Mouse (Mus musculus) heart, adult 18-20 months (tissue): ENCODE measurements around the gene Abi3. TPM values are rescaled to one million over a fixed set of nuclear protein-coding genes. Genes with fewer than 3 reads are reported as not detected.
"Not testable (repeated sequence)": the region's sequence is repeated elsewhere in the genome, so short reads cannot be mapped to it uniquely, and the experiment has no call there.

ENCODE experiments used
- DNase-seq, 2 experiments: peaks; one replicate each; pipeline ENCODE4 v3.0.0; 2021 to 2022; ENCODE audit warnings: mixed read lengths in 1 of 2
- long read RNA-seq, 2 experiments: library from polyadenylated mRNA; stranded (forward); transcript quantifications; one replicate each; pipeline ENCODE4 v2.0.0; 2021
- total RNA-seq, 2 experiments: library from RNA; stranded (reverse); gene quantifications; 2 replicates each; pipeline ENCODE4 v1.2.3; 2021

The Abi3 gene
- 1 to 10 TPM; 9.2 to 9.9 TPM for total RNA-seq
- long read RNA-seq, experiment 1, partial matches to known transcripts: 0 of 3 reads
- long read RNA-seq, experiment 1, other reads (novel, unspliced or antisense): 3 of 3 reads
- long read RNA-seq, experiment 2, full-length matches to known transcripts: 2 of 8 reads
- long read RNA-seq, experiment 2, partial matches to known transcripts: 1 of 8 reads
- long read RNA-seq, experiment 2, other reads (novel, unspliced or antisense): 5 of 8 reads

- DNase-seq: peak; percentile 67 to 86
Measured at GRCm38 (mm10) chr11:95842074-95842681, at the start of gene Abi3. Gene Abi3, minus strand, starts transcription at chr11:95842476.

GRCm38 (mm10) chr11:95890462-95891051 is 48.3 kb upstream of the Abi3 start:
- DNase-seq: no peak

- not testable (repeated sequence) for DNase-seq
Measured at GRCm38 (mm10) chr11:95879861-95880260, 37.6 kb upstream of the Abi3 start.

GRCm38 (mm10) chr11:95876296-95876695 is 34.0 kb upstream of the Abi3 start:
- peak; percentile 23 to 79 for DNase-seq

- no peak for DNase-seq
Measured at GRCm38 (mm10) chr11:95875804-95876203, 33.5 kb upstream of the Abi3 start.

- no peak for DNase-seq
Measured at GRCm38 (mm10) chr11:95869918-95870470, 27.7 kb upstream of the Abi3 start.

GRCm38 (mm10) chr11:95869442-95869841 is 27.2 kb upstream of the Abi3 start:
- no peak for DNase-seq

GRCm38 (mm10) chr11:95861397-95861796 is 19.1 kb upstream of the Abi3 start:
- DNase-seq: no peak

GRCm38 (mm10) chr11:95860071-95860490 is 17.8 kb upstream of the Abi3 start:
- DNase-seq: no peak

- DNase-seq: no peak
Measured at GRCm38 (mm10) chr11:95859468-95859855, 17.2 kb upstream of the Abi3 start.

GRCm38 (mm10) chr11:95858528-95859467 is 16.5 kb upstream of the Abi3 start:
- peak; percentile 98 for DNase-seq

- no peak for DNase-seq
Measured at GRCm38 (mm10) chr11:95857716-95858527, 15.6 kb upstream of the Abi3 start.

- DNase-seq: no peak
Measured at GRCm38 (mm10) chr11:95857306-95857705, 15.0 kb upstream of the Abi3 start.

GRCm38 (mm10) chr11:95853684-95854083 is 11.4 kb upstream of the Abi3 start:
- peak; percentile 76 to 80 for DNase-seq

- no peak for DNase-seq
Measured at GRCm38 (mm10) chr11:95850898-95851297, 8.6 kb upstream of the Abi3 start.

- no peak for DNase-seq
Measured at GRCm38 (mm10) chr11:95844935-95845334, 2.7 kb upstream of the Abi3 start.

GRCm38 (mm10) chr11:95843421-95843950 is 1.2 kb upstream of the Abi3 start:
- DNase-seq: no peak

GRCm38 (mm10) chr11:95842953-95843352 is 677 bp upstream of the Abi3 start:
- no peak for DNase-seq

GRCm38 (mm10) chr11:95841498-95841830 is 812 bp downstream of the Abi3 start:
- no peak for DNase-seq

- no peak for DNase-seq
Measured at GRCm38 (mm10) chr11:95840694-95841497, 1.4 kb downstream of the Abi3 start.
